Mouse (Mus musculus): ENCODE data around the gene Sqor. TPM values are rescaled to one million over a fixed set of nuclear protein-coding genes. Genes with fewer than 3 reads are reported as not detected.
A peak's percentile ranks its signal among the peaks of the same experiment; 100 is the strongest.

Sqor gene
- polyA plus RNA-seq, 1 experiment = 7.9 TPM

DNA sequence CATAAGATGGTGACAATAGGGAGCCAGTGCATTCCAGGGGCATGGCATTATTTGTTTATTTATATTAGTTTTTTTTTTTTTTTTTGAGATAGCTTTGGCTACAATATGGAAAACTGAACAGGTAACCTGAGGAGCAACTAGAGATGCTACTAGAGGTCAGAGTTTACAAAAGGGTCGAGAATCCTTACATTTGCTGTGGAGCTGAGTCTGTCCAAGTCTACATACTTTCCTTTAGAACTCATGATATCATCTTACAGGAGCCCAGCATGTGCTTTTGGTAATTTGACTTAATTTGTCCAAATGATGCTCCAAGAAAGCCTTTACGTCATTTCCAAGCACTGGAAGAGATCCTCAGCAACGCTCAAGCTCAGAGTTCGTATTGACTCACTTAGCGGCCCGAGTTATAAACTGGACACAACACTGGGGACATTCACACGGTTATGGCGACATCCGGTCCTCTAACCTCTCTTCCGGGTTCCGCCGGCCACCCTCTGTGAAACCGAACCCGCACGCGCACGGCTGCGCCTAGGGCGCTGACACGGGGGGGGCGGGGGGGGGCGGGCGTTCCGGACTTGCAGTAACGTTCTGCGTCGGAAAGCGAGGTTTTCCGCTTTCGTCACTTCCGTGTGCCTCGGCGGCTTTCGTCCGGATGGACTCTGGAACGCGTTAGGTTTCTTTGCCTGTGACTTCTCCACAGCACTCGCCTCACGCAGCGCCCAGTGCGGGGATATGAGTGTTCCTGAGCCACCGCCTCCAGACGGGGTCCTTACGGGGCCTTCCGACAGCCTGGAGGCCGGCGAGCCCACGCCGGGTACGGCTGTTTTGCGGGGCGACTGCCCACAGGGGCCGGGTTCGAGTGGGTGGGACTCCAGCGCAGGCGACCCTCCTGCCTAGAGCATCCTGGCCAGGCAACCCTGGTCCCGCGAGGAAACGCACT is 26.9 kb upstream of the Sqor start, which contains the start of gene Bloc1s6:
Gene Bloc1s6, plus strand, starts transcription at position 610 of the 937 bp plus-strand sequence.
- H3K36me3 ChIP-seq (ENCODE audit: control insufficient read depth, insufficient read depth, low read length) = 0 out of 2 replicates have a peak, but pooled peaks cover 2% of the 10 kb centered on the region
- H3K27ac ChIP-seq (ENCODE audit: insufficient read depth, low read length) = peak within 1 kb of the TSS; percentile 90
- peak; percentile 33; the same call in 1 of the 2 replicates for TF ChIP-seq POLR2A (IDR thresholded peaks at IDR 0.05; ENCODE audit: low read depth, low read length)
- no peak for TF ChIP-seq CTCF (IDR thresholded peaks at IDR 0.05; ENCODE audit: extremely low read depth, insufficient read depth, insufficient read length, insufficient replicate concordance)
- H3K4me1 ChIP-seq (ENCODE audit: control insufficient read depth, insufficient read depth, insufficient read length) = peaks cover 7% of the 10 kb centered on the region
- 1% methylated on average over 49 of the region's 59 CpGs for WGBS
- no peaks in the 10 kb centered on the region for H3K27me3 ChIP-seq (ENCODE audit: control insufficient read depth, insufficient read depth, low read length)
- peak within 1 kb of the TSS; percentile 86 for H3K4me3 ChIP-seq (ENCODE audit: extremely low read depth, insufficient read depth, insufficient read length)
- peak; percentile 83 to 90 for DNase-seq (ENCODE audit: low read depth in 1 of 2, low spot score in 2 of 2)

DNA sequence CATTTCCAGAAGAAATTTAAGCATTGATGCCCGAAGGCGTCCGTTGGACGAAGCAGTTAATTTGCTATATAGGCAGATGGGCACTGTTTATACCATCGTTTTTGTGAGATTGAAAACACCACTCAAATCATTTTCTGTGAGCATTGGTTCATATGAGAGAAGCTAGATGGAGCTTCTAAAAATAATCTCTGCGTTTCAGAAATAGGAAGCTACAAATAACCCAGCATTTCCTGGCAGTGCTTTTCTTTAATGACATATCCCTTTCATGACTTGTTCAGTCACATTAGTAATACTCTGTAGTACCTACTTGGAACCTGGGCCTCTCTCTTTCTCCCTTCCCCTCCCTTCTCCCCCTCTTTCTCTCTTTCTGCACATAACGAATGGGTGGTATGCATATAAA is 26.0 kb upstream of the Sqor start:
- no peak for TF ChIP-seq POLR2A (IDR thresholded peaks at IDR 0.05; ENCODE audit: low read depth, low read length)
- Histone ChIP-seq H3K27me3 (ENCODE audit: control insufficient read depth, insufficient read depth, low read length) (no peaks in the 10 kb centered on the region), H3K4me1 (ENCODE audit: control insufficient read depth, insufficient read depth, insufficient read length) (peaks cover 7% of the 10 kb centered on the region), H3K36me3 (ENCODE audit: control insufficient read depth, insufficient read depth, low read length) (0 out of 2 replicates have a peak, but pooled peaks cover 2% of the 10 kb centered on the region), H3K27ac (ENCODE audit: insufficient read depth, low read length) (no peak overlapping the region), H3K4me3 (ENCODE audit: extremely low read depth, insufficient read depth, insufficient read length) (peak overlapping the region; percentile 86)
- 14% methylated on average over 7 of the region's 7 CpGs for WGBS
- no peak for DNase-seq (ENCODE audit: low read depth in 1 of 2, low spot score in 2 of 2)

DNA sequence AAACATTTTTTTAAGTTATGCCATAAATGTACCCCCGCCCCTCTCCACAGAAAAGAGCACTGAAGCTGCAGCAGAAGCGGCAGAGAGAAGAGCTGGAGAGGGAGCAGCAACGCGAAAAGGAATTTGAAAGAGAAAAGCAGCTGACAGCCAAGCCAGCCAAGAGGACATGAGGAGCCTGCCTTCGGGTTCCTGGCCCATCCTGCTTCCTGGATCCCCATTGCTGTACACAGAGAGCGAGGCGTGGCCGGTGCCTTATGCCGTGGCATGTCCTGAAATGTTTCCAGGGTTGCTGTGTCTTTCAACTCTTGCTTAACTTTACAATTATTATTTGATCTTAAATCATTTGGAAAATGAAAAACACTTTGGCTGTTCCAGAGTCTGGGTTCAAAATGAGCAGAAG is 18.6 kb upstream of the Sqor start:
- TF ChIP-seq CTCF (IDR thresholded peaks at IDR 0.05; ENCODE audit: extremely low read depth, insufficient read depth, insufficient read length, insufficient replicate concordance) (no peak), POLR2A (IDR thresholded peaks at IDR 0.05; ENCODE audit: low read depth, low read length) (no peak)
- H3K4me3 ChIP-seq (ENCODE audit: extremely low read depth, insufficient read depth, insufficient read length) = no peak overlapping the region
- WGBS = 85% methylated on average over 9 of the region's 9 CpGs
- DNase-seq (ENCODE audit: low read depth in 1 of 2, low spot score in 2 of 2) = no peak
- no peaks in the 10 kb centered on the region for H3K27me3 ChIP-seq (ENCODE audit: control insufficient read depth, insufficient read depth, low read length)
- no peaks in the 10 kb centered on the region for H3K4me1 ChIP-seq (ENCODE audit: control insufficient read depth, insufficient read depth, insufficient read length)
- peaks cover 15% of the 10 kb centered on the region for H3K36me3 ChIP-seq (ENCODE audit: control insufficient read depth, insufficient read depth, low read length)
- H3K27ac ChIP-seq (ENCODE audit: insufficient read depth, low read length) = no peak overlapping the region

DNA sequence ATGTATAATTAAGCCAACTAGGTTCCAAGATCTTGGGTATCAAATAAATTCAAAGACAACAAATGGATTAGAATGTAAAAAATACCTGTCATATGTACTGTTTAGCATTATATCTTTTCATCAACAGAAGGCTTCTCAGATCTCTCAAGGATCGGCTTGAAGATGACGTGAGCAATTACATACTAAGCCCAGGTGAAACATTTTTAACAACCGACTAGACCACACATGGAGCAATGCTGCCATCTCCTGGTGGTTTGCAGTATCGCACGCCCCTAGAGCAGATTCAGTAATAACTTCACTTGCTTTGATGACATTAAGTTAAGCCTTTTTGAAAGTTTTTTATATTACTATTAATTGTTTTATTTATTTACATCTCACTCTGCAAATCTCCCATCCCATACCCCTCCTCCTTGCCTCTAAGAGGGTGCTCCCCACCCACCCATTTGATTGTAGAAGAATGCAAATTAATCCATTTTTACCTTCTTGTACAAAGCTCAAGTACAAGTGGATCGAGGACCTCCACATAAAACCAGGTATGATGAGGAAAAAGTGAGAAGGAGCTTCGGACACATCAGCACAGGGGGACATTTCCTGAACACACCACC is 11.2 kb upstream of the Sqor start:
- Histone ChIP-seq H3K27ac (ENCODE audit: insufficient read depth, low read length) (no peak overlapping the region), H3K36me3 (ENCODE audit: control insufficient read depth, insufficient read depth, low read length) (peaks cover 2% of the 10 kb centered on the region; the same call in 1 of the 2 replicates), H3K4me1 (ENCODE audit: control insufficient read depth, insufficient read depth, insufficient read length) (no peaks in the 10 kb centered on the region), H3K27me3 (ENCODE audit: control insufficient read depth, insufficient read depth, low read length) (no peaks in the 10 kb centered on the region), H3K4me3 (ENCODE audit: extremely low read depth, insufficient read depth, insufficient read length) (no peak overlapping the region)
- peak; percentile 32 to 42 for DNase-seq (ENCODE audit: low read depth in 1 of 2, low spot score in 2 of 2)
- WGBS = 14% methylated on average over 7 of the region's 7 CpGs
- TF ChIP-seq POLR2A (IDR thresholded peaks at IDR 0.05; ENCODE audit: low read depth, low read length) (no peak), CTCF (IDR thresholded peaks at IDR 0.05; ENCODE audit: extremely low read depth, insufficient read depth, insufficient read length, insufficient replicate concordance) (peak; percentile 83; the same call in 1 of the 2 replicates)

DNA sequence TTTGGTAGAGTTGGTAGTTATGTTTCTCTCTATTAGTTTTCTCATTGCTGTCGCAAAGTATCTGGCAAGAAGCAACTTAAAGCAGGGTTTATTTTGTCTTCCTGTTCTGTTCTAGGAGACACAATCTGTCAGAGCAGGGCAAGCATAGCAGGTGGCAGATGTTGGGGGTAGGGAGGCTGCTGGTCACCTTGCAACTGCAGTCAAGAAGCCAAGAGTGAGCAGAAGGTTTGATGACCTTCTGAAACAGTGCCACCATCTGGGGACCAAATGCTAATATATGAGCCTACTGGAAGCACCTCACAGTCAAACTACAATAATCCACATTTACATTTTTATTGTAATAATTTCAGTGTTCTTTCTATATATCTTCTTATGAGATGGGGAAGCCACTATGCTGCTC is 5.2 kb upstream of the Sqor start:
- no peaks in the 10 kb centered on the region for H3K36me3 ChIP-seq (ENCODE audit: control insufficient read depth, insufficient read depth, low read length)
- H3K4me1 ChIP-seq (ENCODE audit: control insufficient read depth, insufficient read depth, insufficient read length) = no peaks in the 10 kb centered on the region
- no peak overlapping the region for H3K4me3 ChIP-seq (ENCODE audit: extremely low read depth, insufficient read depth, insufficient read length)
- no peak overlapping the region for H3K27ac ChIP-seq (ENCODE audit: insufficient read depth, low read length)
- DNase-seq (ENCODE audit: low read depth in 1 of 2, low spot score in 2 of 2) = no peak
- no peaks in the 10 kb centered on the region for H3K27me3 ChIP-seq (ENCODE audit: control insufficient read depth, insufficient read depth, low read length)
- WGBS = 98% methylated on average over 1 of the region's 1 CpGs
- TF ChIP-seq CTCF (IDR thresholded peaks at IDR 0.05; ENCODE audit: extremely low read depth, insufficient read depth, insufficient read length, insufficient replicate concordance) = no peak
- TF ChIP-seq POLR2A (IDR thresholded peaks at IDR 0.05; ENCODE audit: low read depth, low read length) = no peak

DNA sequence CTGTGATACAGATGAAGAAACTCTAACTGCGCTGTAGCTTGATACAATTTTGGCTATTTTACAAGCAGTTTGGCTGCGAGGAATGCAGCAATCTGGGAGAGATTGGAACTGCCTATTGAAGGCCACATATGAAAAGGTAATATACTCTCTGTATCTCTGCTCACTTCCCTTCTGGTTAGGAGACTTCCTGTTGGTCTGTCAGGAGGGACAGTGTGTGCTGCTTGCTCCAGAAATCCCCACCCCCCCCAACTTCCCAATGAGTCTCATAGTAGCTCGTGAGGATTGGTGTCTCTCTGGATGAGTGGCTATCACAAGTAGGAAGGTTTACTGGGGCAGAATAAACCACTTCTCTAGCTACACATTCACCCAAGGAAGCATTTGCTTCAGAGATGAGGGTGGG is 2.0 kb upstream of the Sqor start:
- WGBS = 52% methylated on average over 3 of the region's 3 CpGs
- no peaks in the 10 kb centered on the region for H3K36me3 ChIP-seq (ENCODE audit: control insufficient read depth, insufficient read depth, low read length)
- no peak for DNase-seq (ENCODE audit: low read depth in 1 of 2, low spot score in 2 of 2)
- TF ChIP-seq CTCF (IDR thresholded peaks at IDR 0.05; ENCODE audit: extremely low read depth, insufficient read depth, insufficient read length, insufficient replicate concordance) = no peak
- TF ChIP-seq POLR2A (IDR thresholded peaks at IDR 0.05; ENCODE audit: low read depth, low read length) = no peak
- H3K27ac ChIP-seq (ENCODE audit: insufficient read depth, low read length) = no peak overlapping the region
- peaks cover 2% of the 10 kb centered on the region; the same call in 1 of the 2 replicates for H3K4me1 ChIP-seq (ENCODE audit: control insufficient read depth, insufficient read depth, insufficient read length)
- H3K27me3 ChIP-seq (ENCODE audit: control insufficient read depth, insufficient read depth, low read length) = 0 out of 2 replicates have a peak, but pooled peaks cover 3% of the 10 kb centered on the region
- H3K4me3 ChIP-seq (ENCODE audit: extremely low read depth, insufficient read depth, insufficient read length) = no peak overlapping the region

All from spleen, adult 2 months (tissue).